ENCODE assay signal across 16 mouse cellular contexts in the genomic region with DNA sequence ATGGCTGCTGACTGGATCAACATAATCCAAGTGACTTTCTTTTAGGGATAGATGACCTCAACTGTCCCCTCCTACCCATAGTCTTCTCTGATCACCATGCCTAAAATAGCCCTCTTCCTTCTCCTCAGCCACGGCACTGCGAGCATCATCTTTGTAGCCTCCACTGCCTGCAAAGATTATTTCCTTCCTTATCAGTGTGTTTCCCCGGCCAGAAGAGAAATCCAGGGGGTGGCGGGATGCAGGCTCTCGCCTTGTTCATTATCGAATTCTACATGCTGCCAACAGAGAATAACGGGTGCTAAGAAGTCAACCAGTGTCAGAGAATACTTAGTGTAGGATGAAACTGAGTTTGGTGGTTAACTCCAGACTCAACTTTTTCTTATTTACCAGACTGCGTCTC.
A peak's percentile ranks its signal among the peaks of the same experiment; 100 is the strongest.
DNase-seq lines count a peak whose midpoint lies in the region; ATAC-seq and TF ChIP-seq lines count a peak whose summit lies in the region.
"Had no signal": no experiment of that assay in that cellular context is flagged by ENCODE, and none has a peak within 500 bp of the region (broad histone marks: within the 10 kb centered on the region; RNA-seq: fewer than 3 reads in every experiment).

No protein-coding gene starts in this region.

- intact Hi-C loops in left cerebral cortex, postnatal 10 days (cut with DNase I): no loop called here

- no peak for DNase-seq in kidney, postnatal 10 days
- no peak for DNase-seq in cerebellum, adult 2 months
- DNase-seq in left cerebral cortex, postnatal 10 days (ENCODE audit: extremely low spot score in 1 of 2, low spot score in 2 of 2): no peak
- DNase-seq in ovary, postnatal 10 days (ENCODE audit: low spot score): no peak
- DNase-seq: cerebellum, postnatal 36 days; kidney, postnatal 36 days; layer of hippocampus, postnatal 36 days; right cerebral cortex, adult 18-20 months; thymus, adult 18-20 months had no signal

- no peak overlapping the region for H3K4me2 ChIP-seq in kidney, embryonic 15.5 days
- H3K4me2 ChIP-seq in heart, embryonic 11.5 days: peak overlapping the region; percentile 36; the same call in 1 of the 2 replicates
- H3K4me2 ChIP-seq in intestine, embryonic 16.5 days (ENCODE audit: low read depth, low read length): no peak overlapping the region
- H3K4me2 ChIP-seq: embryonic facial prominence, embryonic 13.5 days had no signal

- H3K4me3 ChIP-seq in kidney, embryonic 15.5 days (replicated peaks): no peak overlapping the region
- no peak overlapping the region for H3K4me3 ChIP-seq in heart, embryonic 11.5 days (ENCODE audit: low read depth, low read length)
- H3K4me3 ChIP-seq in intestine, embryonic 16.5 days (ENCODE audit: low read length): no peak overlapping the region
- H3K4me3 ChIP-seq in cerebellum, adult 2 months (replicated peaks; ENCODE audit: insufficient read depth, low read depth, low read length): no peak overlapping the region
- H3K4me3 ChIP-seq: embryonic facial prominence, embryonic 13.5 days; forebrain, embryonic 10.5 days had no signal

- ATAC-seq in kidney, embryonic 15.5 days (replicated peaks; ENCODE audit: low FRiP score): no peak
- no peak for ATAC-seq in heart, embryonic 11.5 days (replicated peaks; ENCODE audit: insufficient number of reproducible peaks, low FRiP score, low TSS enrichment)
- no peak for ATAC-seq in intestine, embryonic 16.5 days
- peak; percentile 67 for ATAC-seq in megakaryocyte progenitor cell, adult 5-6 weeks (replicated peaks; ENCODE audit: poor library complexity)

- TF ChIP-seq CTCF in cerebellum, adult 2 months (IDR thresholded peaks at IDR 0.05; ENCODE audit: borderline replicate concordance, insufficient read depth, low read depth, low read length): no peak

- 59% methylated on average over 8 of the region's 8 CpGs for WGBS in kidney, embryonic 15.5 days
- 10% methylated on average over 8 of the region's 8 CpGs for WGBS in heart, embryonic 11.5 days (ENCODE audit: insufficient replicate concordance)
- 43% methylated on average over 8 of the region's 8 CpGs for WGBS in intestine, embryonic 16.5 days
- WGBS in cerebellum, adult 2 months: 86% methylated on average over 8 of the region's 8 CpGs

- 0 out of 2 replicates have a peak overlapping the region, but pooled peaks have one; percentile 1 for H3K27ac ChIP-seq in kidney, embryonic 15.5 days
- no peak overlapping the region for H3K27ac ChIP-seq in heart, embryonic 11.5 days (ENCODE audit: low read depth, low read length)
- 0 out of 2 replicates have a peak overlapping the region, but pooled peaks have one; percentile 16 for H3K27ac ChIP-seq in intestine, embryonic 16.5 days (ENCODE audit: low read length)
- no peak overlapping the region for H3K27ac ChIP-seq in cerebellum, adult 2 months (ENCODE audit: insufficient read depth, low read length)
- H3K27ac ChIP-seq: embryonic facial prominence, embryonic 13.5 days; forebrain, embryonic 10.5 days had no signal

- H3K4me1 ChIP-seq in kidney, embryonic 15.5 days: peaks cover 28% of the 10 kb centered on the region
- peaks cover 3% of the 10 kb centered on the region; the same call in 1 of the 2 replicates for H3K4me1 ChIP-seq in heart, embryonic 11.5 days (ENCODE audit: control insufficient read depth, insufficient read depth, low read length)
- 0 out of 2 replicates have a peak, but pooled peaks cover 3% of the 10 kb centered on the region for H3K4me1 ChIP-seq in intestine, embryonic 16.5 days (ENCODE audit: control insufficient read depth, insufficient read depth, low read length)
- no peaks in the 10 kb centered on the region for H3K4me1 ChIP-seq in cerebellum, adult 2 months (ENCODE audit: control insufficient read depth, insufficient read depth, low read length)

- no peaks in the 10 kb centered on the region for H3K36me3 ChIP-seq in kidney, embryonic 15.5 days
- no peaks in the 10 kb centered on the region for H3K36me3 ChIP-seq in heart, embryonic 11.5 days (ENCODE audit: control insufficient read depth, insufficient read depth, low read length)
- H3K36me3 ChIP-seq in intestine, embryonic 16.5 days (ENCODE audit: control insufficient read depth, insufficient read depth, low read length): no peaks in the 10 kb centered on the region
- H3K36me3 ChIP-seq: embryonic facial prominence, embryonic 13.5 days; forebrain, embryonic 10.5 days; G1E had no signal

- no peak for TF ChIP-seq POLR2A in cerebellum, adult 2 months (IDR thresholded peaks at IDR 0.05; ENCODE audit: borderline replicate concordance, insufficient read depth, low read length)

- H3K9me3 ChIP-seq in kidney, embryonic 15.5 days (replicated peaks): no peaks in the 10 kb centered on the region
- H3K9me3 ChIP-seq in heart, embryonic 11.5 days (replicated peaks; ENCODE audit: control insufficient read depth, low read length): no peaks in the 10 kb centered on the region
- H3K9me3 ChIP-seq in intestine, embryonic 16.5 days (ENCODE audit: control insufficient read depth, low read length): no peaks in the 10 kb centered on the region
- H3K9me3 ChIP-seq: embryonic facial prominence, embryonic 13.5 days; forebrain, embryonic 10.5 days had no signal

- H3K27me3 ChIP-seq in kidney, embryonic 15.5 days: no peaks in the 10 kb centered on the region
- H3K27me3 ChIP-seq in heart, embryonic 11.5 days (ENCODE audit: control insufficient read depth, insufficient read depth, low read length): no peaks in the 10 kb centered on the region
- H3K27me3 ChIP-seq in intestine, embryonic 16.5 days (replicated peaks; ENCODE audit: control insufficient read depth, insufficient read depth, low read length): no peaks in the 10 kb centered on the region
- no peaks in the 10 kb centered on the region for H3K27me3 ChIP-seq in cerebellum, adult 2 months (ENCODE audit: control insufficient read depth, insufficient read depth, low read length)
- H3K27me3 ChIP-seq: embryonic facial prominence, embryonic 13.5 days had no signal

- H3K9ac ChIP-seq in kidney, embryonic 15.5 days: no peak overlapping the region
- no peak overlapping the region for H3K9ac ChIP-seq in heart, embryonic 11.5 days (ENCODE audit: low read depth, low read length)
- H3K9ac ChIP-seq in intestine, embryonic 16.5 days (ENCODE audit: low read depth, low read length): no peak overlapping the region
- H3K9ac ChIP-seq: embryonic facial prominence, embryonic 13.5 days had no signal

Comparison
In these comparisons a context has a peak if more than half of its experiments do, and no peak if none do; other contexts are left out.
1. H3K27ac ChIP-seq: peak in kidney, embryonic 15.5 days (single experiment) and intestine, embryonic 16.5 days (single experiment); none in heart, embryonic 11.5 days (single experiment) and cerebellum, adult 2 months (single experiment).